Mouse (Mus musculus) midbrain, embryonic 16.5 days (tissue): Measurements from ENCODE around the gene Camk1g. TPM values are rescaled to one million over a fixed set of nuclear protein-coding genes. Genes with fewer than 3 reads are reported as not detected.

Source experiments
- ATAC-seq: fragments of 200-750 bp; cut with Nextera tagmentation; 2 replicates; pipeline ENCODE4 v1.8.0; 2017; ENCODE audit warnings: moderate TSS enrichment
- H3K27ac ChIP-seq: fragments of 300-500 bp; sonication (generic); 2 replicates; pipeline ENCODE4 v1.5.1; 2014; ENCODE audit warnings: mild to moderate bottlenecking, low read length, mixed read lengths
- H3K27me3 ChIP-seq: fragments of 300-500 bp; sonication (generic); 2 replicates; pipeline ENCODE4 v1.6.1; 2014; ENCODE audit warnings: low read depth, low read length, mixed read lengths; ENCODE audit not compliant: control insufficient read depth, insufficient read depth
- H3K36me3 ChIP-seq: fragments of 300-500 bp; sonication (generic); 2 replicates; pipeline ENCODE4 v1.6.1; 2014; ENCODE audit warnings: mild to moderate bottlenecking, low read length, moderate library complexity, mixed read lengths; ENCODE audit not compliant: control insufficient read depth, insufficient read depth
- H3K4me1 ChIP-seq: fragments of 300-500 bp; sonication (generic); 2 replicates; pipeline ENCODE4 v1.6.1; 2014; ENCODE audit warnings: mild to moderate bottlenecking, low read length, mixed read lengths; ENCODE audit not compliant: control insufficient read depth, insufficient read depth
- H3K4me2 ChIP-seq: fragments of 300-500 bp; sonication (generic); 2 replicates; pipeline ENCODE4 v1.6.1; 2014; ENCODE audit warnings: mild to moderate bottlenecking, low read length, mixed read lengths
- H3K4me3 ChIP-seq: fragments of 300-500 bp; sonication (generic); 2 replicates; pipeline ENCODE4 v1.5.1; 2014; ENCODE audit warnings: low read depth, mild to moderate bottlenecking, low read length, moderate library complexity, mixed read lengths
- H3K9ac ChIP-seq: fragments of 300-500 bp; sonication (generic); 2 replicates; pipeline ENCODE4 v1.6.1; 2014; ENCODE audit warnings: low read depth, low read length, mixed read lengths
- H3K9me3 ChIP-seq: fragments of 300-500 bp; sonication (generic); replicated peaks from 2 replicates; pipeline ENCODE4 v1.6.1; 2014; ENCODE audit warnings: mild to moderate bottlenecking, low read length, mixed read lengths; ENCODE audit not compliant: control insufficient read depth, poor library complexity, severe bottlenecking
- WGBS: fragments of 180-500 bp; shearing (Covaris S2); extraction: QIAGEN DNeasy Blood & Tissue Kit; methylation state at CpG from one replicate; pipeline ENCODE4 v1.1.7; 2014; 5-methylcytosine and 5-hydroxymethylcytosine counted together
- polyA plus RNA-seq: library from polyadenylated mRNA; unstranded; fragments of >200 nt; fragmentation: Nextera tagmentation; extraction: Ambion mirVana; gene quantifications from 2 replicates; pipeline ENCODE4 v1.2.1, GENCODE M21; 2015

Camk1g gene
- polyA plus RNA-seq, 1 experiment from 2014 or later = 53.5 TPM

- H3K4me2 ChIP-seq = no peak overlapping the region
- H3K27me3 ChIP-seq = no peaks in the 10 kb centered on the region
- H3K4me1 ChIP-seq = no peaks in the 10 kb centered on the region
- H3K36me3 ChIP-seq = no peaks in the 10 kb centered on the region
- H3K27ac ChIP-seq = no peak overlapping the region
- no peak overlapping the region for H3K4me3 ChIP-seq
- no peak for ATAC-seq
- H3K9ac ChIP-seq = no peak overlapping the region
- WGBS = 97% methylated on average over 6 of the region's 6 CpGs
- no peaks in the 10 kb centered on the region for H3K9me3 ChIP-seq
Observed at GRCm38 (mm10) chr1:193323686-193324085, 46.4 kb downstream of the Camk1g start.

DNA sequence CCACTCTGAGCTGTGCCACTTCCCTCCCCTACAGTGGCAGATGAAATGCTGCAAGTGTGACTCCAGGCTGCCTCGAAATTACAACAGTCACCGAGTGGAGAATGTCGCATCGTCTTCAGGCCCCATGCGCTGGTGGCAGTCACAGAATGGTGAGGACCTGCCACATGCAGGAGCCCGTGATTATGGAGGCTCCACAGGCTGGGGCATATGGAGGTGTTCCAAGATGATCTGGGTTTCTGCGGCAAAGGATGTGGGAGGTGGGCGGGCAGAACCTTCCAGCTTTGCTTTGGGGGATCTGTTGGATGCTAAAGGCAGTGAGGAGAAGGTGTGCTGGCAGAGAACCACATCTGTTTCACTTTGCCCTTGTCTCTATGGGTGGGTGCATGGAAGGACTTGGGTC, 49.7 kb downstream of the Camk1g start:
- H3K36me3 ChIP-seq = no peaks in the 10 kb centered on the region
- H3K4me1 ChIP-seq = peaks cover 5% of the 10 kb centered on the region; the same call in 1 of the 2 replicates
- no peak overlapping the region for H3K4me3 ChIP-seq
- 90% methylated on average over 8 of the region's 8 CpGs for WGBS
- no peak overlapping the region for H3K27ac ChIP-seq
- H3K4me2 ChIP-seq = no peak overlapping the region
- no peak overlapping the region for H3K9ac ChIP-seq
- no peaks in the 10 kb centered on the region for H3K9me3 ChIP-seq
- ATAC-seq = no peak
- no peaks in the 10 kb centered on the region for H3K27me3 ChIP-seq

GRCm38 (mm10) chr1:193319721-193320120, 50.4 kb downstream of the Camk1g start:
- no peak overlapping the region for H3K4me3 ChIP-seq
- WGBS = 64% methylated on average over 3 of the region's 3 CpGs

GRCm38 (mm10) chr1:193317159-193317559, 52.9 kb downstream of the Camk1g start:
- Histone ChIP-seq H3K36me3 (no peaks in the 10 kb centered on the region), H3K4me2 (no peak overlapping the region), H3K27ac (no peak overlapping the region), H3K4me1 (peaks cover 5% of the 10 kb centered on the region; the same call in 1 of the 2 replicates), H3K9me3 (no peaks in the 10 kb centered on the region), H3K9ac (no peak overlapping the region), H3K4me3 (no peak overlapping the region), H3K27me3 (no peaks in the 10 kb centered on the region)
- ATAC-seq = peak; percentile 77
- WGBS = 36% methylated on average over 6 of the region's 6 CpGs

More at GRCm38 (mm10) chr1:193319721-193320120, 50.4 kb downstream of the Camk1g start:
- ATAC-seq = no peak
- Histone ChIP-seq H3K4me1 (peaks cover 5% of the 10 kb centered on the region; the same call in 1 of the 2 replicates), H3K27ac (no peak overlapping the region), H3K9me3 (no peaks in the 10 kb centered on the region), H3K36me3 (no peaks in the 10 kb centered on the region), H3K4me2 (no peak overlapping the region), H3K9ac (no peak overlapping the region), H3K27me3 (no peaks in the 10 kb centered on the region)

GRCm38 (mm10) chr1:193316358-193316750, 53.7 kb downstream of the Camk1g start:
- Histone ChIP-seq H3K4me3 (no peak overlapping the region), H3K4me1 (peaks cover 5% of the 10 kb centered on the region; the same call in 1 of the 2 replicates), H3K4me2 (no peak overlapping the region), H3K27me3 (no peaks in the 10 kb centered on the region), H3K27ac (no peak overlapping the region), H3K9me3 (no peaks in the 10 kb centered on the region), H3K9ac (no peak overlapping the region), H3K36me3 (no peaks in the 10 kb centered on the region)
- no peak for ATAC-seq
- 71% methylated on average over 9 of the region's 9 CpGs for WGBS

DNA sequence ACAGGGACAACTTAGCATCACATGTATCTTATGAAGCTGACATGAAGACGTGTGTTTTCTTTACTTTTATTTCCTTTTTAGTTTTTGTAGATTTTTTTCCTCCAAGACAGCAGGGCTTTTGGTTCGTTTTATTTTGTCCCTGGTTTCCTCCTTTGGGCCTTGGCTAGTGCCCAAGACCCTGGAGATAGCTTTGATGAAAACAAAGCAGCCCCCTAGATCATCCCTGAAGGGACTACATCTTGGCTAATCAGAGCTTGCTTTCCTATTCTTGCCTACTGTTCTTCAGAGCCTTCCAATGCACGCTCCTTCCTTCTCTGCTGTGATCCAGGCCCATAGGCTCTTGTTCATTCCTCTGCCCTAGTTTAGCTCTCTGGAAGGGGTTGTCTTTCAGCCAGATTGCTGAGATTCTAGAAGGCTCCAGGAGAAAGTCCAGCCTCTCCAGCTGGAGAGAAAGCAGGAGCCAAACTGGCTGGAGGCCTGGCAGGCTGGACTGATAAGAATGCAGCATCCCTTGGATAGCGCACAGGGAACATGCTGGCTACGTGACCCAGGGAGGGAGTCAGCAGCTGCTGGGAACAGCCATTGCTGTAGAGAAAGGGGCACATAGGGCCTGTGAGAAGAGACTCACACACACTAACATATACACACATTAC, 54.3 kb downstream of the Camk1g start:
- no peak for ATAC-seq
- H3K4me2 ChIP-seq = no peak overlapping the region
- 62% methylated on average over 5 of the region's 5 CpGs for WGBS
- H3K9ac ChIP-seq = no peak overlapping the region
- no peaks in the 10 kb centered on the region for H3K27me3 ChIP-seq
- no peaks in the 10 kb centered on the region for H3K36me3 ChIP-seq
- no peak overlapping the region for H3K27ac ChIP-seq
- H3K4me1 ChIP-seq = peaks cover 5% of the 10 kb centered on the region; the same call in 1 of the 2 replicates
- H3K9me3 ChIP-seq = no peaks in the 10 kb centered on the region
- no peak overlapping the region for H3K4me3 ChIP-seq

DNA sequence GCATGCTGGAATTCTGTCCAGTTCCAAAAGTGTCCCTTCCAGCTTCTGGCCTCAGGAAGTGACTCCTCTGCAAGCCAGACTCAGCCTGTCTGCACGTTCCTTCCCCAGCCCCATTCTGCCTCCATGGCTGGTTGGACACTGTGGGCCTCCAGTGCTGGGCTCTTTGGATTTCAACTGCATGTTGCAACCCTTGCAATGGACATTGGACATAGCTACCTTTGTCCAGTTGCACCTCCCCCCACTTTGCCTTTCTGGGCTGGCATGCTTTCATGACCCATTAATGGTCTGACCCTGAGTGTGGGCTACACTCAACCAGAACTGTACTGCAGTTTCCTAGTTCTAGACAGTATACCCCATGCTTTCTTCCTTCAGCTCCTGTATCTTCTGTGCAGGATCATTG, 58.5 kb downstream of the Camk1g start:
- H3K4me3 ChIP-seq = no peak overlapping the region
- H3K9ac ChIP-seq = no peak overlapping the region
- no peaks in the 10 kb centered on the region for H3K9me3 ChIP-seq
- no peaks in the 10 kb centered on the region for H3K27me3 ChIP-seq
- H3K36me3 ChIP-seq = no peaks in the 10 kb centered on the region
- H3K4me2 ChIP-seq = no peak overlapping the region
- ATAC-seq = no peak
- no peaks in the 10 kb centered on the region for H3K4me1 ChIP-seq
- H3K27ac ChIP-seq = no peak overlapping the region
- 61% methylated on average over 1 of the region's 1 CpGs for WGBS

GRCm38 (mm10) chr1:193310519-193311085, 59.5 kb downstream of the Camk1g start:
- ATAC-seq = no peak
- H3K27me3 ChIP-seq = no peaks in the 10 kb centered on the region
- H3K9me3 ChIP-seq = no peaks in the 10 kb centered on the region
- H3K4me1 ChIP-seq = 0 out of 2 replicates have a peak, but pooled peaks cover under 1% of the 10 kb centered on the region
- no peak overlapping the region for H3K4me2 ChIP-seq
- WGBS = 88% methylated on average over 3 of the region's 3 CpGs
- no peaks in the 10 kb centered on the region for H3K36me3 ChIP-seq
- H3K9ac ChIP-seq = no peak overlapping the region
- H3K4me3 ChIP-seq = no peak overlapping the region
- no peak overlapping the region for H3K27ac ChIP-seq

DNA sequence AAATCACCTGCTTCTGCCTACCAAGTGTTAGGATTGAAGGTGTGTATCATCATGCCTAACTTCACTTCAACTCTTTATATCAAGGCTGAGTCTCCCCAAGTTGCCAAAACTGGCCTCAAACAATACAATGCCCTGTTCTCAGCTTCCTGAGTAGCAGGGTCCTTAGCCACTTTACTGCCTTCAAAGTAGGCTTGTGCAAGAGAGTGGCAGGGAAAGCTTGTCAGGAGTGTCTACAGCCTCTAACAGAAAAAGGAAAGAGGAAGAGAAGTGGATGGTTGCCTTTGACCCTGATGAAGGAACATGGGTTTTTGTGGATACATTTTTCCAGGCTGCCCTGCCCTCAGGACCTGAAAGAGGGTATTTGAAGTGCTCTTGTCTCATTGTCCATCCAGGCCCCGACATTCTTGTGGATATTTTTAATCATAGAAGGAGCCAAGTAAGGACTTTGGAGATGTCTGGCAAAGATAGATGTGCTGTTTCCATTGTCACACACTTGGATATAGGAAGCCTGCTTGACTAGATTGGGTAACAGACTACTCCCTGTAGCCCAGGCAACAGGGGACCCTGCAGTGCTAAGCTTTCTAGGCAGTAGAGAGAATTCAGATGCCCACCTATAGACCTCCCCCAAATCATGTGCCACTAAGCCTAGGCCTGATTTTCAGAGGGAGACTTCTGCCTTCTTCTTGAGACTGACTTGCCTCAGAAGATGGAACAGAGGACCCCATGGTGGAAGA, 60.1 kb downstream of the Camk1g start:
- Histone ChIP-seq H3K4me2 (no peak overlapping the region), H3K4me1 (0 out of 2 replicates have a peak, but pooled peaks cover 3% of the 10 kb centered on the region), H3K9me3 (no peaks in the 10 kb centered on the region), H3K36me3 (no peaks in the 10 kb centered on the region), H3K9ac (no peak overlapping the region), H3K27me3 (no peaks in the 10 kb centered on the region), H3K4me3 (no peak overlapping the region), H3K27ac (no peak overlapping the region)
- 81% methylated on average over 1 of the region's 1 CpGs for WGBS
- ATAC-seq = no peak
